Mouse (Mus musculus) liver, postnatal 0 days (tissue): Measurements from ENCODE around the gene Cyp2s1. TPM values are rescaled to one million over a fixed set of nuclear protein-coding genes. Genes with fewer than 3 reads are reported as not detected.

ENCODE experiments used
- ATAC-seq: fragments of 200-750 bp; cut with Nextera tagmentation; 2 replicates; pipeline ENCODE4 v1.8.0; 2017; ENCODE audit warnings: mild to moderate bottlenecking, moderate library complexity
- DNase-seq: peaks from one replicate; pipeline ENCODE4 v3.0.0-alpha.2; 2016
- H3K27ac ChIP-seq: fragments of 300-500 bp; sonication (generic); 2 replicates; pipeline ENCODE4 v1.5.1; 2014; ENCODE audit warnings: antibody characterized with exemption, moderate library complexity, mild to moderate bottlenecking, low read depth
- H3K27me3 ChIP-seq: fragments of 300-500 bp; sonication (generic); 2 replicates; pipeline ENCODE4 v1.6.1; 2014; ENCODE audit warnings: low read length, control low read depth, mixed read lengths; ENCODE audit not compliant: insufficient read depth
- H3K36me3 ChIP-seq: fragments of 300-500 bp; sonication (generic); replicated peaks from 2 replicates; pipeline ENCODE4 v1.6.1; 2014; ENCODE audit warnings: mild to moderate bottlenecking, control low read depth, low read length, moderate library complexity, mixed read lengths; ENCODE audit not compliant: insufficient read depth
- H3K4me1 ChIP-seq: fragments of 300-500 bp; sonication (generic); 2 replicates; pipeline ENCODE4 v1.6.1; 2014; ENCODE audit warnings: antibody characterized with exemption, mild to moderate bottlenecking, control low read depth; ENCODE audit not compliant: insufficient read depth
- H3K4me2 ChIP-seq: fragments of 300-500 bp; sonication (generic); 2 replicates; pipeline ENCODE4 v1.6.1; 2014; ENCODE audit warnings: low read depth, mild to moderate bottlenecking, low read length, moderate library complexity, mixed read lengths
- H3K4me3 ChIP-seq: fragments of 300-500 bp; sonication (generic); 2 replicates; pipeline ENCODE4 v1.5.1; 2014; ENCODE audit warnings: low read depth, low read length
- H3K9ac ChIP-seq: fragments of 300-500 bp; sonication (generic); replicated peaks from 2 replicates; pipeline ENCODE4 v1.6.1; 2014; ENCODE audit warnings: mild to moderate bottlenecking, moderate library complexity
- H3K9me3 ChIP-seq: fragments of 300-500 bp; sonication (generic); 2 replicates; pipeline ENCODE4 v1.6.1; 2016; ENCODE audit warnings: mild to moderate bottlenecking, control low read depth, low read length, mixed read lengths
- CTCF ChIP-seq: sonication (generic); IDR thresholded peaks from 2 replicates; pipeline ENCODE4 v1.5.1; 2016; ENCODE audit warnings: antibody characterized with exemption, low read depth
- EP300 ChIP-seq: IDR thresholded peaks from 2 replicates; pipeline ENCODE4 v1.6.1; 2016; ENCODE audit warnings: antibody characterized with exemption, low read depth, mild to moderate bottlenecking
- WGBS: fragments of 180-500 bp; shearing (Covaris S2); extraction: QIAGEN DNeasy Blood & Tissue Kit; methylation state at CpG from one replicate; pipeline ENCODE4 v1.1.7; 2014; ENCODE audit not compliant: insufficient replicate concordance; 5-methylcytosine and 5-hydroxymethylcytosine counted together
- polyA plus RNA-seq: library from polyadenylated mRNA; unstranded; fragments of >200 nt; fragmentation: Nextera tagmentation; extraction: Ambion mirVana; gene quantifications from 2 replicates; pipeline ENCODE4 v1.2.1, GENCODE M21; 2015

Cyp2s1 gene
- polyA plus RNA-seq, 1 experiment from 2014 or later = 0.92 TPM

GRCm38 (mm10) chr7:25815571-25815970 lies 1.1 kb downstream of the Cyp2s1 start:
- H3K36me3 ChIP-seq = no peaks in the 10 kb centered on the region
- H3K9ac ChIP-seq = no peak overlapping the region
- TF ChIP-seq EP300 (no peak), CTCF (no peak)
- H3K9me3 ChIP-seq = no peaks in the 10 kb centered on the region
- H3K4me2 ChIP-seq = no peak overlapping the region; the same call in 1 of the 2 replicates
- 22% methylated on average over 7 of the region's 7 CpGs for WGBS
- DNase-seq = no peak
- ATAC-seq = no peak
- peaks cover 20% of the 10 kb centered on the region for H3K27me3 ChIP-seq
- H3K4me3 ChIP-seq = no peak overlapping the region
- peaks cover 5% of the 10 kb centered on the region for H3K4me1 ChIP-seq
- no peak overlapping the region for H3K27ac ChIP-seq

- peaks cover 5% of the 10 kb centered on the region for H3K4me1 ChIP-seq
- H3K36me3 ChIP-seq = no peaks in the 10 kb centered on the region
- 77% methylated on average over 9 of the region's 9 CpGs for WGBS
- no peaks in the 10 kb centered on the region for H3K9me3 ChIP-seq
- H3K9ac ChIP-seq = no peak overlapping the region
- no peak for TF ChIP-seq EP300
- H3K4me3 ChIP-seq = no peak overlapping the region
- H3K27ac ChIP-seq = no peak overlapping the region
- peaks cover 20% of the 10 kb centered on the region for H3K27me3 ChIP-seq
- DNase-seq = no peak
- H3K4me2 ChIP-seq = no peak overlapping the region
- no peak for ATAC-seq
Observed at GRCm38 (mm10) chr7:25814711-25815110, 2.0 kb downstream of the Cyp2s1 start.

- Histone ChIP-seq H3K9ac (no peak overlapping the region), H3K27ac (no peak overlapping the region), H3K4me2 (no peak overlapping the region), H3K4me3 (no peak overlapping the region), H3K4me1 (peaks cover 5% of the 10 kb centered on the region), H3K36me3 (no peaks in the 10 kb centered on the region), H3K9me3 (no peaks in the 10 kb centered on the region), H3K27me3 (peaks cover 16% of the 10 kb centered on the region)
- WGBS = 76% methylated on average over 1 of the region's 1 CpGs
- no peak for TF ChIP-seq EP300
- no peak for TF ChIP-seq CTCF
- DNase-seq (no peak), ATAC-seq (no peak)
Observed at GRCm38 (mm10) chr7:25812195-25812594, 4.5 kb downstream of the Cyp2s1 start.

- H3K9me3 ChIP-seq = no peaks in the 10 kb centered on the region
- H3K4me2 ChIP-seq = no peak overlapping the region
- H3K36me3 ChIP-seq = no peaks in the 10 kb centered on the region
- no peak overlapping the region for H3K4me3 ChIP-seq
- H3K9ac ChIP-seq = no peak overlapping the region
- DNase-seq (no peak), ATAC-seq (no peak)
- H3K27me3 ChIP-seq = peaks cover 16% of the 10 kb centered on the region
- TF ChIP-seq CTCF = no peak
- no peak for TF ChIP-seq EP300
- no peak overlapping the region for H3K27ac ChIP-seq
- H3K4me1 ChIP-seq = peaks cover 4% of the 10 kb centered on the region
- 74% methylated on average over 2 of the region's 2 CpGs for WGBS
Observed at GRCm38 (mm10) chr7:25811716-25812115, 5.0 kb downstream of the Cyp2s1 start.

- TF ChIP-seq EP300 = no peak
- peak; percentile 80 for TF ChIP-seq CTCF
- peak; percentile 53 for ATAC-seq
- no peak overlapping the region for H3K4me2 ChIP-seq
Observed at GRCm38 (mm10) chr7:25805631-25806343, 10.9 kb downstream of the Cyp2s1 start.

GRCm38 (mm10) chr7:25804792-25805191 lies 11.9 kb downstream of the Cyp2s1 start:
- no peak overlapping the region for H3K27ac ChIP-seq
- no peak overlapping the region for H3K9ac ChIP-seq
- no peaks in the 10 kb centered on the region for H3K9me3 ChIP-seq
- TF ChIP-seq CTCF (no peak), EP300 (no peak)
- ATAC-seq = no peak
- H3K27me3 ChIP-seq = no peaks in the 10 kb centered on the region
- no peak overlapping the region for H3K4me2 ChIP-seq
- H3K4me3 ChIP-seq = no peak overlapping the region
- no peaks in the 10 kb centered on the region for H3K36me3 ChIP-seq
- H3K4me1 ChIP-seq = peaks cover 3% of the 10 kb centered on the region; the same call in 1 of the 2 replicates
- no peak for DNase-seq
- 70% methylated on average over 4 of the region's 4 CpGs for WGBS

More at GRCm38 (mm10) chr7:25805631-25806343, 10.9 kb downstream of the Cyp2s1 start:
- DNase-seq = peak; percentile 75
- no peak overlapping the region for H3K27ac ChIP-seq
- peaks cover 3% of the 10 kb centered on the region; the same call in 1 of the 2 replicates for H3K4me1 ChIP-seq
- no peaks in the 10 kb centered on the region for H3K27me3 ChIP-seq
- 28% methylated on average over 21 of the region's 21 CpGs for WGBS
- H3K9ac ChIP-seq = no peak overlapping the region
- no peaks in the 10 kb centered on the region for H3K9me3 ChIP-seq
- H3K4me3 ChIP-seq = no peak overlapping the region
- no peaks in the 10 kb centered on the region for H3K36me3 ChIP-seq
